Comparison of ENCODE assay signal across 23 mouse cellular contexts in genomic region chr1:179254531-179254930, GRCm38 (mm10).
A peak's percentile ranks its signal among the peaks of the same experiment; 100 is the strongest.
DNase-seq lines count a peak whose midpoint lies in the region; ATAC-seq and TF ChIP-seq lines count a peak whose summit lies in the region.
"Had no signal": no experiment of that assay in that cellular context is flagged by ENCODE, and none has a peak within 500 bp of the region (broad histone marks: within the 10 kb centered on the region; RNA-seq: fewer than 3 reads in every experiment).

No protein-coding gene starts in this region.

- no peaks in the 10 kb centered on the region for H3K9me3 ChIP-seq in midbrain, embryonic 10.5 days (replicated peaks)
- no peaks in the 10 kb centered on the region for H3K9me3 ChIP-seq in midbrain, embryonic 15.5 days
- H3K9me3 ChIP-seq: embryonic facial prominence, embryonic 13.5 days; intestine, embryonic 15.5 days; limb, embryonic 10.5 days had no signal

- peak overlapping the region; percentile 59 for H3K27ac ChIP-seq in midbrain, embryonic 10.5 days (replicated peaks)
- no peak overlapping the region for H3K27ac ChIP-seq in midbrain, embryonic 15.5 days
- H3K27ac ChIP-seq: embryonic facial prominence, embryonic 13.5 days; intestine, embryonic 15.5 days; limb, embryonic 10.5 days had no signal

- no peak overlapping the region for H3K9ac ChIP-seq in midbrain, embryonic 15.5 days
- H3K9ac ChIP-seq: embryonic facial prominence, embryonic 13.5 days; intestine, embryonic 15.5 days had no signal

- H3K36me3 ChIP-seq in midbrain, embryonic 10.5 days: no peaks in the 10 kb centered on the region
- no peaks in the 10 kb centered on the region for H3K36me3 ChIP-seq in midbrain, embryonic 15.5 days (replicated peaks)
- H3K36me3 ChIP-seq: embryonic facial prominence, embryonic 13.5 days; intestine, embryonic 15.5 days; limb, embryonic 10.5 days had no signal

- no peak overlapping the region for H3K4me3 ChIP-seq in midbrain, embryonic 10.5 days
- no peak overlapping the region for H3K4me3 ChIP-seq in midbrain, embryonic 15.5 days
- H3K4me3 ChIP-seq: embryonic facial prominence, embryonic 13.5 days; erythroblast, embryonic 14.5 days; intestine, embryonic 15.5 days; limb, embryonic 10.5 days had no signal

- no peak overlapping the region for H3K4me2 ChIP-seq in midbrain, embryonic 15.5 days
- H3K4me2 ChIP-seq: embryonic facial prominence, embryonic 13.5 days; heart, embryonic 11.5 days; intestine, embryonic 15.5 days had no signal

- TF ChIP-seq POLR2A in brain, embryonic 14.5 days (IDR thresholded peaks at IDR 0.05; ENCODE audit: borderline replicate concordance, extremely low read depth, insufficient read depth, insufficient read length, poor library complexity, severe bottlenecking): no peak

- no peak for ATAC-seq in midbrain, embryonic 15.5 days (replicated peaks)
- ATAC-seq: activated CD4-positive, CD25-positive, alpha-beta regulatory T cell, adult 4 months; forebrain, embryonic 14.5 days; intestine, embryonic 15.5 days had no signal

- peak; percentile 27 for DNase-seq in embryo, embryonic 10 days (ENCODE audit: low spot score)
- DNase-seq in embryo, embryonic 9.5 days (ENCODE audit: extremely low spot score): no peak
- peak; percentile 38 for DNase-seq in midbrain, embryonic 10.5 days (ENCODE audit: low spot score)
- DNase-seq in brain, embryonic 14.5 days (ENCODE audit: low read depth): peak; percentile 51
- peak; percentile 71 for DNase-seq in mesoderm, embryonic 11.5 days (ENCODE audit: low read depth, low spot score)
- no peak for DNase-seq in testis, postnatal 14 days (ENCODE audit: low spot score)
- DNase-seq: adrenal gland, adult 8-10 months; cerebellum, adult 8-10 months; cerebellum, postnatal 36 days; kidney, adult 8-10 months; kidney, postnatal 10 days; liver; lung, postnatal 4 days; right cerebral cortex, postnatal 4 days; thymus, postnatal 36 days had no signal

- 28% methylated on average over 3 of the region's 3 CpGs for WGBS in midbrain, embryonic 10.5 days
- WGBS in midbrain, embryonic 15.5 days: 17% methylated on average over 3 of the region's 3 CpGs

- TF ChIP-seq CTCF in brain, embryonic 14.5 days (IDR thresholded peaks at IDR 0.05; ENCODE audit: borderline replicate concordance, extremely low read depth, insufficient read depth, insufficient read length): no peak

- H3K4me1 ChIP-seq in midbrain, embryonic 10.5 days: peaks cover 32% of the 10 kb centered on the region
- H3K4me1 ChIP-seq in midbrain, embryonic 15.5 days: peaks cover 16% of the 10 kb centered on the region
- H3K4me1 ChIP-seq: embryonic facial prominence, embryonic 13.5 days; intestine, embryonic 15.5 days had no signal

- no peaks in the 10 kb centered on the region for H3K27me3 ChIP-seq in midbrain, embryonic 10.5 days (ENCODE audit: low read depth, poor library complexity, severe bottlenecking)
- H3K27me3 ChIP-seq in midbrain, embryonic 15.5 days (replicated peaks): no peaks in the 10 kb centered on the region
- H3K27me3 ChIP-seq: embryonic facial prominence, embryonic 13.5 days; intestine, embryonic 15.5 days had no signal

Comparison
In these comparisons a context has a peak if more than half of its experiments do, and no peak if none do; other contexts are left out.
1. DNase-seq: peak in embryo, embryonic 10 days (single experiment), midbrain, embryonic 10.5 days (single experiment), brain, embryonic 14.5 days (single experiment) and mesoderm, embryonic 11.5 days (single experiment); none in embryo, embryonic 9.5 days (single experiment) and testis, postnatal 14 days (single experiment).